Mouse (Mus musculus): Measurements from ENCODE around the gene Pcbp4. TPM values are rescaled to one million over a fixed set of nuclear protein-coding genes. Genes with fewer than 3 reads are reported as not detected.

Pcbp4 gene
- polyA plus RNA-seq, 2 experiments: 88.0 to 238 TPM

GRCm38 (mm10) chr9:106411091-106411594, 41.9 kb upstream of the Pcbp4 start:
- 67% methylated on average over 9 of the region's 9 CpGs for WGBS
- Histone ChIP-seq H3K27ac (replicated peaks; ENCODE audit: low read depth, low read length) (no peak overlapping the region), H3K27me3 (ENCODE audit: control insufficient read depth, insufficient read depth, low read length) (no peaks in the 10 kb centered on the region), H3K9me3 (ENCODE audit: control insufficient read depth, low read length) (no peaks in the 10 kb centered on the region; the same call in 1 of the 2 replicates), H3K36me3 (ENCODE audit: control insufficient read depth, insufficient read depth, low read length) (no peaks in the 10 kb centered on the region), H3K4me2 (replicated peaks; ENCODE audit: low read depth, low read length, severe bottlenecking) (no peak overlapping the region), H3K4me3 (replicated peaks; ENCODE audit: low read length) (no peak overlapping the region), H3K9ac (ENCODE audit: low read depth, low read length, severe bottlenecking) (no peak overlapping the region), H3K4me1 (ENCODE audit: control insufficient read depth, insufficient read depth, low read length) (peaks cover 6% of the 10 kb centered on the region; the same call in 1 of the 2 replicates)
- no peak for TF ChIP-seq POLR2A (IDR thresholded peaks at IDR 0.05; ENCODE audit: borderline replicate concordance, extremely low read depth, insufficient read depth, insufficient read length)
- ATAC-seq (ENCODE audit: low FRiP score, low read depth) (no peak), DNase-seq (ENCODE audit: low spot score) (no peak)

- no peaks in the 10 kb centered on the region; the same call in 1 of the 2 replicates for H3K9me3 ChIP-seq (ENCODE audit: control insufficient read depth, low read length)
- H3K27me3 ChIP-seq (ENCODE audit: control insufficient read depth, insufficient read depth, low read length): no peaks in the 10 kb centered on the region
- no peak overlapping the region for H3K4me3 ChIP-seq (replicated peaks; ENCODE audit: low read length)
- no peak for TF ChIP-seq POLR2A (IDR thresholded peaks at IDR 0.05; ENCODE audit: borderline replicate concordance, extremely low read depth, insufficient read depth, insufficient read length)
- no peak for ATAC-seq (ENCODE audit: low FRiP score, low read depth)
- H3K27ac ChIP-seq (replicated peaks; ENCODE audit: low read depth, low read length): no peak overlapping the region
- no peak for DNase-seq (ENCODE audit: low spot score)
- H3K36me3 ChIP-seq (ENCODE audit: control insufficient read depth, insufficient read depth, low read length): no peaks in the 10 kb centered on the region
- 73% methylated on average over 6 of the region's 6 CpGs for WGBS
- no peak overlapping the region for H3K9ac ChIP-seq (ENCODE audit: low read depth, low read length, severe bottlenecking)
- no peak overlapping the region for H3K4me2 ChIP-seq (replicated peaks; ENCODE audit: low read depth, low read length, severe bottlenecking)
- H3K4me1 ChIP-seq (ENCODE audit: control insufficient read depth, insufficient read depth, low read length): 0 out of 2 replicates have a peak, but pooled peaks cover 2% of the 10 kb centered on the region
Measured at GRCm38 (mm10) chr9:106411729-106412128, 41.4 kb upstream of the Pcbp4 start.

- H3K4me2 ChIP-seq (replicated peaks; ENCODE audit: low read depth, low read length, severe bottlenecking): no peak overlapping the region
- WGBS: 59% methylated on average over 3 of the region's 3 CpGs
- H3K36me3 ChIP-seq (ENCODE audit: control insufficient read depth, insufficient read depth, low read length): no peaks in the 10 kb centered on the region
- H3K27ac ChIP-seq (replicated peaks; ENCODE audit: low read depth, low read length): no peak overlapping the region
- no peak for TF ChIP-seq POLR2A (IDR thresholded peaks at IDR 0.05; ENCODE audit: borderline replicate concordance, extremely low read depth, insufficient read depth, insufficient read length)
- no peak for DNase-seq (ENCODE audit: low spot score)
- peaks cover 5% of the 10 kb centered on the region for H3K4me1 ChIP-seq (ENCODE audit: control insufficient read depth, insufficient read depth, low read length)
- H3K27me3 ChIP-seq (ENCODE audit: control insufficient read depth, insufficient read depth, low read length): no peaks in the 10 kb centered on the region
- H3K9ac ChIP-seq (ENCODE audit: low read depth, low read length, severe bottlenecking): no peak overlapping the region
- ATAC-seq (ENCODE audit: low FRiP score, low read depth): no peak
- H3K9me3 ChIP-seq (ENCODE audit: control insufficient read depth, low read length): no peaks in the 10 kb centered on the region; the same call in 1 of the 2 replicates
- H3K4me3 ChIP-seq (replicated peaks; ENCODE audit: low read length): no peak overlapping the region
Measured at GRCm38 (mm10) chr9:106412210-106412609, 40.9 kb upstream of the Pcbp4 start.

- DNase-seq (ENCODE audit: low spot score) (no peak), ATAC-seq (ENCODE audit: low FRiP score, low read depth) (no peak)
- no peaks in the 10 kb centered on the region for H3K36me3 ChIP-seq (ENCODE audit: control insufficient read depth, insufficient read depth, low read length)
- peaks cover 18% of the 10 kb centered on the region for H3K4me1 ChIP-seq (ENCODE audit: control insufficient read depth, insufficient read depth, low read length)
- 66% methylated on average over 5 of the region's 5 CpGs for WGBS
- H3K9ac ChIP-seq (ENCODE audit: low read depth, low read length, severe bottlenecking): no peak overlapping the region
- H3K9me3 ChIP-seq (ENCODE audit: control insufficient read depth, low read length): no peaks in the 10 kb centered on the region; the same call in 1 of the 2 replicates
- H3K27ac ChIP-seq (replicated peaks; ENCODE audit: low read depth, low read length): no peak overlapping the region
- no peak overlapping the region for H3K4me3 ChIP-seq (replicated peaks; ENCODE audit: low read length)
- no peaks in the 10 kb centered on the region for H3K27me3 ChIP-seq (ENCODE audit: control insufficient read depth, insufficient read depth, low read length)
- no peak overlapping the region for H3K4me2 ChIP-seq (replicated peaks; ENCODE audit: low read depth, low read length, severe bottlenecking)
- no peak for TF ChIP-seq POLR2A (IDR thresholded peaks at IDR 0.05; ENCODE audit: borderline replicate concordance, extremely low read depth, insufficient read depth, insufficient read length)
Measured at GRCm38 (mm10) chr9:106413606-106414005, 39.5 kb upstream of the Pcbp4 start.

- WGBS: 79% methylated on average over 6 of the region's 6 CpGs
- ATAC-seq (ENCODE audit: low FRiP score, low read depth): no peak
- peaks cover 43% of the 10 kb centered on the region for H3K4me1 ChIP-seq (ENCODE audit: control insufficient read depth, insufficient read depth, low read length)
Measured at GRCm38 (mm10) chr9:106416826-106417225, 36.3 kb upstream of the Pcbp4 start.

More at GRCm38 (mm10) chr9:106416826-106417225, 36.3 kb upstream of the Pcbp4 start:
- H3K4me2 ChIP-seq (replicated peaks; ENCODE audit: low read depth, low read length, severe bottlenecking): no peak overlapping the region
- no peak overlapping the region for H3K4me3 ChIP-seq (replicated peaks; ENCODE audit: low read length)
- no peaks in the 10 kb centered on the region for H3K36me3 ChIP-seq (ENCODE audit: control insufficient read depth, insufficient read depth, low read length)
- no peak overlapping the region for H3K9ac ChIP-seq (ENCODE audit: low read depth, low read length, severe bottlenecking)
- no peak for DNase-seq (ENCODE audit: low spot score)
- H3K27ac ChIP-seq (replicated peaks; ENCODE audit: low read depth, low read length): no peak overlapping the region
- no peaks in the 10 kb centered on the region for H3K27me3 ChIP-seq (ENCODE audit: control insufficient read depth, insufficient read depth, low read length)
- no peak for TF ChIP-seq POLR2A (IDR thresholded peaks at IDR 0.05; ENCODE audit: borderline replicate concordance, extremely low read depth, insufficient read depth, insufficient read length)
- H3K9me3 ChIP-seq (ENCODE audit: control insufficient read depth, low read length): no peaks in the 10 kb centered on the region
